Mouse (Mus musculus) kidney, adult 8-10 months (tissue): Measurements from ENCODE around the gene Tor2a.

Experiments used
- DNase-seq, 2 experiments: peaks; one replicate each; pipeline ENCODE4 v3.0.0; 2022

Tor2a gene

GRCm38 (mm10) chr2:32767241-32767640 is 10.2 kb downstream of the Tor2a start:
- no peak for DNase-seq

DNA sequence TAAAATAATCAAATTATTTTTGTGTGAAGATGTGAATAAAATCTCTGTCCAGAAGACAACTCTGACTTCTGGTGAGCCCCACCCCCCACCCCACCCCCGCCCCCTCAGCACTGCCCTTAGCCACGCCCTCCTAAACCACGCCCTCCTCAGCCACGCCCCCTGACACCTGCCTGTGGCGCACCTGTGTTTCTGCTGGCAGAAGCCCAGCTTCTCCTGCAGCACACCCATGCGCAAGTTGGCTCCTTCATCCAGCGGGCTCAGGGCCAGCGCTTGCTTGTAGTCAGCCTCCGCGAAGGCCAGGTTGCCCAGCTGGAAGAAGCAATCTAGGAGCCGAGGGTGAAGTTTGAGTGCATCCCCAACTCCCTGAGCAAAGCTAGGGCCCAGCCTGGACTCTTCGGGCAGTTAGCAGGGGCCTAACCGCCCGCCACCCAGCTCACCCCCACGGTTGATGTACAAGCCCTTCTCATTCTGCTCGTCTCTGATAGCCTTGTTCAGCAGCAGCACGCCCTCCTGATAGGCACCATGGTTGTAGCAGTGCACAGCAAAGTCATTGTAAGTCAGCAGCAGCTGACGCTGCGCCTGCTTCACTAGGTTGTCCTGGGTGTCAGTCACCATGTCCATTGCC is 11.7 kb downstream of the Tor2a start:
- DNase-seq, result peak; percentile 45 to 58

GRCm38 (mm10) chr2:32769327-32770085 is 12.5 kb downstream of the Tor2a start:
- no peak for DNase-seq

- peak; percentile 41 to 59 for DNase-seq
Measured at GRCm38 (mm10) chr2:32771886-32772285, 14.9 kb downstream of the Tor2a start.

- DNase-seq, result no peak
Measured at GRCm38 (mm10) chr2:32772626-32773279, 15.7 kb downstream of the Tor2a start.

- DNase-seq, result peak; percentile 98
Measured at GRCm38 (mm10) chr2:32775359-32776074, 18.5 kb downstream of the Tor2a start, which contains the start of the genes Ttc16 and Ptrh1. TSS of gene Ttc16 (minus strand) at chr2:32775633. TSS of gene Ptrh1 (plus strand) at chr2:32775786.

DNA sequence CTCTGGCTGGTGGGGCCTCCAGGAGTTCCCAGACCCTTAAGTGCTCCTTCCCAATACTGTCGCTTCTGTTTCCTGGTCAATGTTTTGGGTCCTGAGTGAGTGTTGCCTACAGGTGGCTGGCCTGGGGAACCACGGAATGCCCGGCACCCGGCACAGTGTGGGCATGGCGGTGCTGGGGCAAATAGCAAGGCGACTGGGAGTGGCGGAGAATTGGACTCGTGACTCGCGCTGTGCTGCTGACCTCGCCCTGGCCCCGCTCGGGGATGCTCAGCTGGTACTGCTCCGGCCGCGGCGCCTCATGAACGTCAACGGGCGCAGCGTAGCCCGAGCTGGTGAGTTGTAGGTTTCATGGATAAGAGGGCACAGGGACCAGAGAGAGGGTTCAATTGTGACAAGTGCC is 19.2 kb downstream of the Tor2a start:
- no peak for DNase-seq

DNA sequence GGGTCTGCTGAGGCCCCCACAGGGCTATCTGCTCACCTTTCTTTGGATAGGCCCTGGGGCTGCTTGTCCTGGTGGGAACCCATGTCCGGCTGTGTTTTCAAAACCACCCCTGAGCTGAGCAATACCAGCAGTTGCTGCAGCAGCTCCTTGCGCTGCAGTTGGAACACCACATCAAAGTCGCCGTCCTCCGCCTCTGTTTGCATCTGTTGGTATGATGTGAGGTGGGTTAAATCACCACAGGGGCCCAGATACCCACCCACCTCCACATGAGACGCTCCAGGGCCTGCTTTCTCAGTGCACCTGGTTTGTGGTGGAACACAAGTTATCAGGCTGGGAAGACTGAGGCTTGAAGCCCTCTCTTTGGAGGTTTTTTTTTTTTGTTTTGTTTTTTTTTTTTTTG is 21.0 kb downstream of the Tor2a start:
- no peak for DNase-seq

- DNase-seq, result peak; percentile 41 to 62
Measured at GRCm38 (mm10) chr2:32779131-32779530, 22.1 kb downstream of the Tor2a start.

DNA sequence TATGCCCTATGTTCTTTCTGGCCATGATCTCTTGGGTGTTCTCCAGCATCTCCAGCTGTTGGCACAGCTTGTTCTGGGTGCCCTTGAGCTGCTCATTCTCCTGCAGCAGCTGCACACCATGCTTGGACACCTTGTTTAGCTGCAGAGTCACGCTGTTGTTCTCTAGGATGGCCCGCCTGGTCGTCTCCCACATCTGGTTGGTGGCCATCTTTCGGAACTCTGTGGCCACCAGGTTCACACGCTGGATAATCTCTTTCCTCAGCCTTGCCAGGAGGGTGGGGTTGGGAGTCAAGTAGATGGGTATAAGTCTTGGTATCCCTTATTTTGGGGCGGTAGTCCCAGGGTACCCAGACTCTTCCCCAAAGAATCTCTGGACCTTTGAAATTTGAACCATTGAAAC is 22.7 kb downstream of the Tor2a start:
- DNase-seq, result no peak

- DNase-seq, result no peak
Measured at GRCm38 (mm10) chr2:32781710-32782109, 24.7 kb downstream of the Tor2a start.

DNA sequence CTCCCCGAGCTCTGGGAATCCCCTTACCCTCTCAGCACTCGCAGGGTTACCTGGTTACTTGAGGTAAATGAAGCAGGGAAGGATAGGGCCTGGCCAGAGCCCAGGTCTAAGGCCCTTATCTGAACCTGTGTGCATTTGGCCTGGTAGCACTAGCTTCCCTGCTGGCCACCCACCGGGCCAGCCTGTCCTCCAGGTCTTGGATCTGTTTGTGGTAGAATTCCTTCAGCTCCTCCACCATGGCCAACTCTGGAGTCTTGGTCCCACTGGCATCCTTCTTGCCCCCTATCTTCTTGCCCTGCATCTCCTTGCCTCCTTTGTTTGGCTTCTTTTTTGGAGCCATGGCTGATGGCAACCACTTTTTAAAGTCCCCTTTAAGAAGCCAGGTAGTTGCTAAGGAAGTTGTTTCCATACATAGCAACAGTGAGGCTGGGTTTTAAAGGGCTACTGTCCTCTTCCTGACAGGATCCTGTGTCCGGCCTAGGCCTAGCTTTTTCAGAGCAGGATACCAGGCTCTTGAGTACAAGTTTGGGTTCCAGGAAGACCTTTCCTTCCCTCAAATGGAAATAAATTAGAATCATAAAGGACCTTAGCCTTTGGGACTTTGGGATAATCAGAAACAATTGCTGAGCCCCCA is 27.1 kb downstream of the Tor2a start, which contains the start of gene Cfap157:
Gene Cfap157 (minus strand): TSS at position 381 of the 634 bp plus-strand sequence.
- DNase-seq, result peak in 1 of 2 experiments; percentile 23

GRCm38 (mm10) chr2:32787176-32787575 is 30.1 kb downstream of the Tor2a start:
- DNase-seq, result no peak

DNA sequence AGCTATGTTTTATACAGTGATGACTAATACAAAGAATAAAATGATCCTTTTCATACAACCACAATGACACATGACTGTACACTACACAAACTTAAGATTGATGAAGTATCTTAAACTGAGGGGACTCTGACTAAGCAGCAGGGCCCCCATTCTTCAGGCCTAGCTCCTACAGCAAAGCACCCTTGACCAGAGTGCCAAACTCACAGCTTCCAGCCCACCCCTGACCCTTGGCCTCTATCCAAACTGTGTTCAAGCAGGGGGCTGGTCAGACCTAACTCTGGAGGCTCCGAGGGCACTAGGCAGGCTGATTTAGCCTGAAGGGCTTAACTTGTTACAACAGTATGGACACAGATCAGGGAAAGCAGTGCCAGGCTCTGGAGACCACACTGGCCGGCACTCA is 31.5 kb downstream of the Tor2a start:
- DNase-seq, result no peak

- DNase-seq, result no peak
Measured at GRCm38 (mm10) chr2:32791297-32791696, 34.3 kb downstream of the Tor2a start.

DNA sequence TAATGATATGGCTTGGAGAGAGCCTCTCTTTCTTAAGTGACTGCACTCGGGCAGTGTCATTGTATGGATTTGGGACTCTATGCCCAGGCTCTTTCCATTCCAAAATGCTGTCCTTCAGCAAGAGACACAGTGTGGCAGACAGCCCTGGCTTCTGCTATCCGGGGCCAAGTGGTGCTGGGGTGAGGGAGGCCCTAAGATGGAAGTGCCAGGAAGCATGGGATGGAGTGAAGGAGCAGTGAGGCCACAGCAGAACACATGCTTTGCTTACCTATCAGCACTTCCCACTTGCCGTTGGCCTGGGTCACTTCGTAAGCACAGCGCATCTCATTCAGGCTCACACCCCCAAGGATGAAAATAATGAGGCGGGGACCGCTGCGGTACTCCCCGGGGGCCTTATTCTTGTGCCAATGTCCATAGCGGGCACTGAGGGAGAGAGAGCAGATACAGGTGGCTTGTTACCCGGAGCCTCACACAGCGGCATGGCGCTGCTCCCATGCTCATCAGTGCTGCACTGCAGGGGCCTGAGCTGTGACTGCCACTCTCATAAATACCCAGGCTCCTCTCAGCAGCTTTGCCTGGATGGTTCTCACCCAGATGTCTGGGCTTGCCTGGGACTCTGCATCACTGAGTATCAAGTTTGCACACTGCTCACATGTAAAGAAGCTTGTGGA is 38.8 kb downstream of the Tor2a start:
- no peak for DNase-seq

- no peak for DNase-seq
Measured at GRCm38 (mm10) chr2:32798251-32798962, 41.4 kb downstream of the Tor2a start.

DNA sequence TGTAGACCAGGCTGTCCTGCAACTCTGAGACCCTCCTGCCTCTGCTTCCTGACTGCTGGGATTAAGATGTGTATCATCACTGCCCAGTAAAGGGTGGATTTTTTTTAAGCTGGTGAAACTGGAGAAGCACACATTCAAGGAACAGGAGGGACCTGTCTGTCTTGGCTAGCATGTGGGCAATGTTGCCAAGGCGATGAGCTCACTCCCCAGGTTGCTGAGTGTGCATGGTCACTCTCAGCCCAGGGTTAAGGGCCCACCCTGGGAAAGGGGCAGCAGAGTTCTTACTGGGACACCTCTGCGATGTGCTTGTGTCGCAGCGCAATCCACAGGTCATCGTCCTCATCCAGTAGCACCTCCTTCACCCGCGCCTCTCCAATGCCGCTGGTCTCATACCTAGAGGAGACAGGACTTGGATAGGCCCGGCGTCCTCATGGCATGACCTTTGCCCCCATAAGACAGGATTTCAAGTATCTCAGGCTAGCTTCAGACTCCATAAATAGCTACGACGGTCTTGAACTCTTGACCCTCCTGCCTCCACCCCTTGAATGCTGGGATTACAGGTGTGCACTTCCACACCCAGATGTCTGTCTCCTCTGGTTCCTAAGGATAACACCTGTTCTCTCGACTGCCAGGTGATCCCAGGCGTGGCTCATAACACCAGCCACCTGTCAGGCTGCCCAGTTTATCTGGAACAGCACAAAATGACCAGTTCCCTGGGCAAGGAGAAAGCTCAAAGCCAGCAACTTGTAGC is 52.0 kb downstream of the Tor2a start:
- no peak for DNase-seq
